Mouse (Mus musculus): ENCODE measurements around the gene Uba7.

Uba7 gene

GRCm38 (mm10) chr9:107992197-107992596, 16.9 kb downstream of the Uba7 start, which contains the start of gene Cdhr4:
TSS of gene Cdhr4 (plus strand) at chr9:107992497.
- TF ChIP-seq CTCF (conservative IDR thresholded peaks at IDR 0.05; ENCODE audit: low read length) (no peak), NANOG (IDR thresholded peaks at IDR 0.05; ENCODE audit: borderline replicate concordance, low read length) (no peak), POU5F1 (IDR thresholded peaks at IDR 0.05; ENCODE audit: borderline replicate concordance, low read length) (no peak)
- H3K36me3 ChIP-seq (ENCODE audit: insufficient read depth, low read length): no peaks in the 10 kb centered on the region

GRCm38 (mm10) chr9:107993013-107993412, 17.7 kb downstream of the Uba7 start:
- Histone ChIP-seq H3K4me1 (replicated peaks; ENCODE audit: low read depth, low read length) (peaks cover 39% of the 10 kb centered on the region), H3K27me3 (ENCODE audit: insufficient read depth, low read length) (peaks cover 41% of the 10 kb centered on the region), H3K9me3 (ENCODE audit: low read length) (no peaks in the 10 kb centered on the region), H3K36me3 (ENCODE audit: insufficient read depth, low read length) (no peaks in the 10 kb centered on the region), H3K4me3 (replicated peaks; ENCODE audit: low read length) (no peak overlapping the region)
- TF ChIP-seq NANOG (IDR thresholded peaks at IDR 0.05; ENCODE audit: borderline replicate concordance, low read length) (no peak), CTCF (conservative IDR thresholded peaks at IDR 0.05; ENCODE audit: low read length) (no peak), POU5F1 (IDR thresholded peaks at IDR 0.05; ENCODE audit: borderline replicate concordance, low read length) (no peak)

More at GRCm38 (mm10) chr9:107992197-107992596, 16.9 kb downstream of the Uba7 start, which contains the start of gene Cdhr4:
- Histone ChIP-seq H3K4me1 (replicated peaks; ENCODE audit: low read depth, low read length) (peaks cover 47% of the 10 kb centered on the region), H3K27me3 (ENCODE audit: insufficient read depth, low read length) (peaks cover 33% of the 10 kb centered on the region), H3K4me3 (replicated peaks; ENCODE audit: low read length) (no peak within 1 kb of the TSS), H3K9me3 (ENCODE audit: low read length) (no peaks in the 10 kb centered on the region)

DNA sequence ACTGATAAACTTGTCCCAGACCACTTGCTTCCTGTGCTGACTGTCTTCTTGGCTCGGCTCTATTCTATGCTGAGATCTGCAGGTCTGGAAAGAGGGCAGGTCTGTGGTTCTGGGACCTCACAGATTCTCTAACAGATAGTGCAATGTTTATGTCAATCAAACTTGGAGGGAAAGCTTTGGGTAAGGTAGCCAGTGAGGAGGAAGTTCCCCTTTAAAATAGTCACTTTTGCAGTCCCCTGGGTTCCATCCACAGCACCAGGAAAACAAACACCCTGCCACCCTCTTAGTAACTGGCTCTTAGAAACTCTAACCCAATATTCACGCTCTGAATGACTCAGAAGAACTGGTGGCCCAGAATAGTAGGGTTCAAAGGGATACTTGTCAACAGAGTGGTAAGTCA, 19.2 kb downstream of the Uba7 start:
- TF ChIP-seq NANOG (IDR thresholded peaks at IDR 0.05; ENCODE audit: borderline replicate concordance, low read length) (no peak), CTCF (conservative IDR thresholded peaks at IDR 0.05; ENCODE audit: low read length) (no peak), POU5F1 (IDR thresholded peaks at IDR 0.05; ENCODE audit: borderline replicate concordance, low read length) (no peak)
- H3K36me3 ChIP-seq (ENCODE audit: insufficient read depth, low read length): no peaks in the 10 kb centered on the region

GRCm38 (mm10) chr9:107995513-107995912, 20.2 kb downstream of the Uba7 start:
- peaks cover 28% of the 10 kb centered on the region for H3K4me1 ChIP-seq (replicated peaks; ENCODE audit: low read depth, low read length)
- peaks cover 46% of the 10 kb centered on the region for H3K27me3 ChIP-seq (ENCODE audit: insufficient read depth, low read length)
- H3K4me3 ChIP-seq (replicated peaks; ENCODE audit: low read length): peak overlapping the region; percentile 63
- H3K9me3 ChIP-seq (ENCODE audit: low read length): no peaks in the 10 kb centered on the region
- no peaks in the 10 kb centered on the region for H3K36me3 ChIP-seq (ENCODE audit: insufficient read depth, low read length)
- TF ChIP-seq POU5F1 (IDR thresholded peaks at IDR 0.05; ENCODE audit: borderline replicate concordance, low read length) (no peak), CTCF (conservative IDR thresholded peaks at IDR 0.05; ENCODE audit: low read length) (no peak), NANOG (IDR thresholded peaks at IDR 0.05; ENCODE audit: borderline replicate concordance, low read length) (no peak)

More for the DNA sequence above, 19.2 kb downstream of the Uba7 start:
- Histone ChIP-seq H3K4me1 (replicated peaks; ENCODE audit: low read depth, low read length) (peaks cover 34% of the 10 kb centered on the region), H3K4me3 (replicated peaks; ENCODE audit: low read length) (no peak overlapping the region), H3K9me3 (ENCODE audit: low read length) (no peaks in the 10 kb centered on the region), H3K27me3 (ENCODE audit: insufficient read depth, low read length) (peaks cover 46% of the 10 kb centered on the region)

GRCm38 (mm10) chr9:107996049-107996448, 20.7 kb downstream of the Uba7 start, which contains the start of gene Gm20662:
TSS of gene Gm20662 (plus strand) at chr9:107996349.
- Histone ChIP-seq H3K4me1 (replicated peaks; ENCODE audit: low read depth, low read length) (peaks cover 29% of the 10 kb centered on the region), H3K27me3 (ENCODE audit: insufficient read depth, low read length) (peaks cover 46% of the 10 kb centered on the region), H3K9me3 (ENCODE audit: low read length) (no peaks in the 10 kb centered on the region), H3K4me3 (replicated peaks; ENCODE audit: low read length) (peak within 1 kb of the TSS; percentile 63), H3K36me3 (ENCODE audit: insufficient read depth, low read length) (no peaks in the 10 kb centered on the region)
- TF ChIP-seq CTCF (conservative IDR thresholded peaks at IDR 0.05; ENCODE audit: low read length): no peak
- no peak for TF ChIP-seq NANOG (IDR thresholded peaks at IDR 0.05; ENCODE audit: borderline replicate concordance, low read length)
- no peak for TF ChIP-seq POU5F1 (IDR thresholded peaks at IDR 0.05; ENCODE audit: borderline replicate concordance, low read length)

DNA sequence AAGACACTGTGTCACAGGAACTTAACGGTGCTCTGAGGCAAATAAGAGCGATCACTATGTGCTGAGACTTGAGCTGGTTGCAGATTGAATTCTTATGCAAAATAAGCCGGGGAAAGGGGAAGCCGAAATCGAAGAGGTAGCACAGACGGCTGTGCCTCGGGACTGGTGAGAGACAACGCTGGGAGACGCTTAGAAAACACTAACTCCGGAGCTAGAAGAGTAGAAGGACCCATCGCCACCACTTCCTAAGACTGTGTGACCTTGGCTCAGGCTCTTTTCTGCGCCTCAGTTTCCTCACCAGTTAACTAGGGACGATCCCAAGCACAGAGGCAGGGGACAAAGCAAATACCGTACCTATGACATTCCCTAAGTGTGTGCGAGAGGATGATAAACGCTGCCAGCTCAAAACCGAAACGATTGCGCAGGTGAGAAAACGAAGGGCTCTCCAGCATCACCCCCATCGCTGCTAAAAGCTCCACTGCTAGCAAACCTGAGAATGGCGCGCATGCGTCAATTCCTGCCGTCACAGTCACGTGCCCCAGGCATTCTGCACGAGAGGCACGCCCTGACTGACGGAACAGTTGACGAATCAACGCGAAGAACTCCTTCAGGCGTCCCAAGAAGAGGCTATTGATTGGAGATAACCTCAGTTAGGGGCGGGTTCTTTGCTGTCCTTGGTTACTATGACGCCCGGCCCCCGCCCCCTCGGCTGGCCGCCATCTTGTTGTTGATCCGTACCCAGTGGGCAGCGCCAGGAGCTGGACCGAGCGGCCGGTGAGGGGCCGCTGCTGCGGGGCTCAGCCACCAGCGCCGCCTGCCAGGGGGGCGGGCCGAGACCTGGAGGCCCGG, 26.8 kb downstream of the Uba7 start, which contains the start of gene Ip6k1:
TSS of gene Ip6k1 (plus strand) at position 580 of the 849 bp plus-strand sequence.
- Histone ChIP-seq H3K36me3 (ENCODE audit: insufficient read depth, low read length) (peaks cover 9% of the 10 kb centered on the region; the same call in 1 of the 2 replicates), H3K4me1 (replicated peaks; ENCODE audit: low read depth, low read length) (peaks cover 26% of the 10 kb centered on the region), H3K4me3 (replicated peaks; ENCODE audit: low read length) (peak within 1 kb of the TSS; percentile 100), H3K9me3 (ENCODE audit: low read length) (no peaks in the 10 kb centered on the region), H3K27me3 (ENCODE audit: insufficient read depth, low read length) (peaks cover 13% of the 10 kb centered on the region)
- TF ChIP-seq CTCF (conservative IDR thresholded peaks at IDR 0.05; ENCODE audit: low read length): no peak
- no peak for TF ChIP-seq NANOG (IDR thresholded peaks at IDR 0.05; ENCODE audit: borderline replicate concordance, low read length)
- peak; percentile 77; the same call in 1 of the 2 replicates for TF ChIP-seq POU5F1 (IDR thresholded peaks at IDR 0.05; ENCODE audit: borderline replicate concordance, low read length)

GRCm38 (mm10) chr9:108002778-108003530, 27.6 kb downstream of the Uba7 start:
- TF ChIP-seq CTCF (conservative IDR thresholded peaks at IDR 0.05; ENCODE audit: low read length) (no peak), POU5F1 (IDR thresholded peaks at IDR 0.05; ENCODE audit: borderline replicate concordance, low read length) (no peak), NANOG (IDR thresholded peaks at IDR 0.05; ENCODE audit: borderline replicate concordance, low read length) (no peak)
- Histone ChIP-seq H3K27me3 (ENCODE audit: insufficient read depth, low read length) (peaks cover 5% of the 10 kb centered on the region), H3K4me1 (replicated peaks; ENCODE audit: low read depth, low read length) (peaks cover 32% of the 10 kb centered on the region), H3K4me3 (replicated peaks; ENCODE audit: low read length) (peak overlapping the region; percentile 100), H3K36me3 (ENCODE audit: insufficient read depth, low read length) (peaks cover 9% of the 10 kb centered on the region; the same call in 1 of the 2 replicates), H3K9me3 (ENCODE audit: low read length) (no peaks in the 10 kb centered on the region)

- H3K36me3 ChIP-seq (ENCODE audit: insufficient read depth, low read length): peaks cover 9% of the 10 kb centered on the region; the same call in 1 of the 2 replicates
- TF ChIP-seq CTCF (conservative IDR thresholded peaks at IDR 0.05; ENCODE audit: low read length): no peak
- no peak for TF ChIP-seq POU5F1 (IDR thresholded peaks at IDR 0.05; ENCODE audit: borderline replicate concordance, low read length)
- TF ChIP-seq NANOG (IDR thresholded peaks at IDR 0.05; ENCODE audit: borderline replicate concordance, low read length): no peak
- peak overlapping the region; percentile 100 for H3K4me3 ChIP-seq (replicated peaks; ENCODE audit: low read length)
- no peaks in the 10 kb centered on the region for H3K9me3 ChIP-seq (ENCODE audit: low read length)
- peaks cover 2% of the 10 kb centered on the region for H3K27me3 ChIP-seq (ENCODE audit: insufficient read depth, low read length)
- peaks cover 38% of the 10 kb centered on the region for H3K4me1 ChIP-seq (replicated peaks; ENCODE audit: low read depth, low read length)
Measured at GRCm38 (mm10) chr9:108003531-108003890, 28.2 kb downstream of the Uba7 start.
